Mouse (Mus musculus) olfactory bulb, adult 2 months (tissue): ENCODE results near the gene AI661453. TPM values are rescaled to one million over a fixed set of nuclear protein-coding genes. Genes with fewer than 3 reads are reported as not detected.

ENCODE experiments used
- H3K27ac ChIP-seq: fragments of 200-500 bp; 2 replicates; pipeline ENCODE4 v1.5.1; 2012; ENCODE audit warnings: low read depth, low read length; ENCODE audit not compliant: insufficient read depth
- H3K4me1 ChIP-seq: fragments of 200-500 bp; 2 replicates; pipeline ENCODE4 v1.6.1; 2012; ENCODE audit warnings: low read length; ENCODE audit not compliant: control insufficient read depth, insufficient read depth
- H3K4me3 ChIP-seq: fragments of 200-500 bp; 2 replicates; pipeline ENCODE4 v1.5.1; 2012; ENCODE audit warnings: mild to moderate bottlenecking, low read depth, low read length, moderate library complexity; ENCODE audit not compliant: insufficient read depth
- CTCF ChIP-seq: fragments of 200-500 bp; IDR thresholded peaks from 2 replicates; pipeline ENCODE4 v1.5.1; 2012; ENCODE audit warnings: low read depth, mild to moderate bottlenecking, low read length, moderate library complexity; ENCODE audit not compliant: insufficient read depth
- POLR2A ChIP-seq: fragments of 200-500 bp; IDR thresholded peaks from 2 replicates; pipeline ENCODE4 v1.6.1; 2012; ENCODE audit warnings: mild to moderate bottlenecking, low read depth, low read length, moderate library complexity; ENCODE audit not compliant: insufficient read depth
- WGBS: fragments of 180-500 bp; shearing (Covaris S2); methylation state at CpG from one replicate; pipeline ENCODE4 v1.1.7; 2018; 5-methylcytosine and 5-hydroxymethylcytosine counted together
- polyA plus RNA-seq: library from polyadenylated mRNA; stranded (reverse); fragments of >200 nt; gene quantifications from 2 replicates; pipeline ENCODE4 v1.2.4, GENCODE M21; 2012; ENCODE audit warnings: low replicate concordance; ENCODE audit not compliant: missing spikeins, insufficient read depth, insufficient read length

AI661453 gene
- polyA plus RNA-seq, 1 experiment = not detected

GRCm38 (mm10) chr17:47450239-47450638 lies 13.8 kb downstream of the AI661453 start:
- Histone ChIP-seq H3K4me1 (peaks cover 10% of the 10 kb centered on the region; the same call in 1 of the 2 replicates), H3K27ac (no peak overlapping the region), H3K4me3 (no peak overlapping the region)
- WGBS = 35% methylated on average over 7 of the region's 7 CpGs
- no peak for TF ChIP-seq CTCF
- no peak for TF ChIP-seq POLR2A

GRCm38 (mm10) chr17:47450880-47451565 lies 14.6 kb downstream of the AI661453 start:
- WGBS = 88% methylated on average over 12 of the region's 12 CpGs
- H3K4me1 ChIP-seq = peaks cover 10% of the 10 kb centered on the region; the same call in 1 of the 2 replicates
- no peak for TF ChIP-seq POLR2A
- no peak for TF ChIP-seq CTCF
- H3K4me3 ChIP-seq = no peak overlapping the region
- no peak overlapping the region for H3K27ac ChIP-seq

GRCm38 (mm10) chr17:47452886-47453285 lies 16.5 kb downstream of the AI661453 start:
- H3K27ac ChIP-seq = no peak overlapping the region
- 77% methylated on average over 7 of the region's 7 CpGs for WGBS
- TF ChIP-seq POLR2A (no peak), CTCF (no peak)

DNA sequence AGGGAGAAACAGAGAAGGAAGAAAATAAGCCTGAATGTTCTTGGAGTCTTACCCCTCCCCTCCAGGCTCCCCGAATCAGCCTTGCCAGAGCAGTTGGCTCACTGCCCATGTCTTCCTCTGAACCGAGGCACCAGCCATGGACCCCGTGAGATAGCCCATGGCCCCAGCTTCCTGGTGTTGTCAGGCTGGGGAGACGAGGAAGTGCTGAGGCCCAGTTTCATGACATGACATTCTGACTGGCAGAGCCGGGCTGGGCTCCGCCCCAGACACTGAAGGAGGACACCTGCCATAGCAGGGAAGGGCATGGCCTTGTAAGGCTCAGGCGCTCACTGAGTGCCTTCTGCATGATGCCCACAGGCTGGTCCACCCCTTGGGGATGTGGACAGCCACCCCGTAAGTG lies 18.3 kb downstream of the AI661453 start:
- TF ChIP-seq POLR2A (no peak), CTCF (no peak)
- 57% methylated on average over 8 of the region's 8 CpGs for WGBS
- Histone ChIP-seq H3K4me3 (no peak overlapping the region), H3K4me1 (peaks cover 10% of the 10 kb centered on the region; the same call in 1 of the 2 replicates), H3K27ac (no peak overlapping the region)

More at GRCm38 (mm10) chr17:47452886-47453285, 16.5 kb downstream of the AI661453 start:
- Histone ChIP-seq H3K4me3 (no peak overlapping the region), H3K4me1 (peaks cover 10% of the 10 kb centered on the region; the same call in 1 of the 2 replicates)

- WGBS = 79% methylated on average over 13 of the region's 13 CpGs
- H3K4me3 ChIP-seq = no peak overlapping the region
- no peak overlapping the region for H3K27ac ChIP-seq
- H3K4me1 ChIP-seq = no peaks in the 10 kb centered on the region
- TF ChIP-seq CTCF = no peak
- TF ChIP-seq POLR2A = no peak
Observed at GRCm38 (mm10) chr17:47458310-47458709, 21.9 kb downstream of the AI661453 start.

GRCm38 (mm10) chr17:47458936-47459335 lies 22.5 kb downstream of the AI661453 start:
- 85% methylated on average over 2 of the region's 2 CpGs for WGBS
- no peak overlapping the region for H3K4me3 ChIP-seq
- no peak for TF ChIP-seq CTCF
- no peak for TF ChIP-seq POLR2A
- H3K4me1 ChIP-seq = no peaks in the 10 kb centered on the region
- no peak overlapping the region for H3K27ac ChIP-seq

- Histone ChIP-seq H3K4me3 (no peak overlapping the region), H3K4me1 (no peaks in the 10 kb centered on the region), H3K27ac (no peak overlapping the region)
- WGBS = 78% methylated on average over 3 of the region's 3 CpGs
- TF ChIP-seq POLR2A (no peak), CTCF (no peak)
Observed at GRCm38 (mm10) chr17:47459341-47459919, 23.0 kb downstream of the AI661453 start.

DNA sequence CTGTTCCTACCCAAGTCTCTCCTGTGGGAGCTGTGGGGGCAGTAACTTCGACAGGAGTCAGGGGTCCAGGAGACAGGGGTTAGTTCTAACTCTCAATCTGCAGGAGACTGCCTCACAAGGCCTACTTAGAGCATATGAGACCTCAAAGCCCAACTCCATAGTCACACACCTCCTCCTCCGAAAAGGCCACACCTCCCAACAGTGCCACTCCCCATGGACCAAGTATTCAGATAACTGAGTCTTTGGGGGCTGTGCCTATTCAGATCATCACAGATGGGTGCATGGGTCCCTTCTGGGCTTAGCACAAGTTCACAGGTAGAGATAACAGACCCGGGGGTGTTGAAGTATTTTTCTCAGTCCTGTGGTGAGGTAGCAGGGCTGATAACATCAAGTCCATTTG lies 25.3 kb downstream of the AI661453 start:
- WGBS = 79% methylated on average over 3 of the region's 3 CpGs
- Histone ChIP-seq H3K4me3 (no peak overlapping the region), H3K27ac (no peak overlapping the region), H3K4me1 (no peaks in the 10 kb centered on the region)
- no peak for TF ChIP-seq CTCF

GRCm38 (mm10) chr17:47462209-47462608 lies 25.8 kb downstream of the AI661453 start:
- WGBS = 92% methylated on average over 7 of the region's 7 CpGs
- Histone ChIP-seq H3K27ac (no peak overlapping the region), H3K4me1 (no peaks in the 10 kb centered on the region), H3K4me3 (no peak overlapping the region)
- TF ChIP-seq POLR2A (no peak), CTCF (no peak)
